Mouse (Mus musculus) CH12.LX (cell line): ENCODE data around the gene Ccm2l.

Experiments
- CTCF ChIP-seq, 2 experiments: IDR thresholded peaks in 1 of 2; conservative IDR thresholded peaks in 1 of 2; 2 replicates each; pipeline ENCODE4 v1.5.1; 2011 to 2012; ENCODE audit warnings: low read depth in 2 of 2, low read length in 2 of 2, improper control_type of control experiment in 1 of 2, inconsistent platforms in 1 of 2, mild to moderate bottlenecking in 1 of 2, moderate library complexity in 1 of 2
- ETS1 ChIP-seq: conservative IDR thresholded peaks from 2 replicates; pipeline ENCODE4 v1.6.1; 2012; ENCODE audit warnings: low read depth, mild to moderate bottlenecking, inconsistent platforms, low read length, improper control_type of control experiment, moderate library complexity
- POLR2A ChIP-seq: IDR thresholded peaks from 2 replicates; pipeline ENCODE4 v1.6.1; 2011; ENCODE audit warnings: low read depth, mild to moderate bottlenecking, improper control_type of control experiment, low read length

- no peak for TF ChIP-seq CTCF (conservative IDR thresholded peaks at IDR 0.05 in 1 of 2, IDR thresholded peaks at IDR 0.05 in 1 of 2; ENCODE audit: low read depth in 2 of 2, low read length in 2 of 2)
- no peak for TF ChIP-seq ETS1
- TF ChIP-seq POLR2A, result no peak
Observed at GRCm38 (mm10) chr2:153030422-153030821, 35.3 kb upstream of the Ccm2l start.
